Mouse (Mus musculus): ENCODE measurements around the gene Sfpq. TPM values are rescaled to one million over a fixed set of nuclear protein-coding genes. Genes with fewer than 3 reads are reported as not detected.

Gene Sfpq
- total RNA-seq, 2 experiments from 2014 or later = 116 to 127 TPM

DNA sequence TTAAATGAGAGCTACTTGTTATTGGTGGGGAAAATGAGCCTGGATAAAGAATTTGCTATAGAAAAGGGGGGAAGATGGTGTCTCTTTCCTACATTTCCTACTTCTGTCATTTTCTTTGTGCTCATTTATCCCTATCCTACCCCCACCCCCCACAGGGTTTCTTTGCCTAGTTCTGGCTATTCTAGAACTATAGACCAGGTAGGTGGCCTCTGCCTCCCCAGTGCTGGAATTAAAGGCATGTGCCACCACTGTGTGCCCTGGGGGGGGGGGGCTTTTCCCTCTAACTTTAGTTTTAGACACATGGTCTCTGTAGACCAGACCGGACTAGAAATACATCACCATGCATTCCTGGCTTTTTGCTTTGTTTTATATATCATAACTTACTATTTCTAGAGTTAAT is 3.1 kb downstream of the Sfpq start:
- intact Hi-C loops (cut with DNase I) = loop anchor here (10.0 kb wide), 1 partner anchor 221 kb away; the partner anchor contains the start of gene Smim12
- DNase-seq = no peak

DNA sequence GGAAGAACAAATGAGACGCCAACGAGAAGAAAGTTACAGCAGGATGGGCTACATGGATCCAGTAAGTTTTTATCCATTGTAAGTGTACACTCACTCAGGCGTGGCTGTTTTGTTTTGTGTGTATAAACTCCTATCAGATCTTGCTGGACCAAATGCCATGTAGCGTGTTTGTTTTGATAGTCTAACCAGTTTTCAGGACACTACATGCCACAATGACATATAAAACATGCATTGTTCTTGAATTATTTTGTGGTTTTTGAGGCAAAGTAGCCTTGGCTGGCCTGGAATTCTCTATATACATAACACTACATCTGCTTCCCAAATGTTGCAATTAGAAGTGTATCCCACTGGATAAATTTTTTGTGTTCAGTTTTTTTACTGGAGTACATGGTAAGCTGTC is 5.7 kb downstream of the Sfpq start:
- intact Hi-C loops (cut with DNase I) = loop anchor here (10.0 kb wide), 1 partner anchor 218 kb away; the partner anchor contains the start of gene Smim12
- DNase-seq = no peak

DNA sequence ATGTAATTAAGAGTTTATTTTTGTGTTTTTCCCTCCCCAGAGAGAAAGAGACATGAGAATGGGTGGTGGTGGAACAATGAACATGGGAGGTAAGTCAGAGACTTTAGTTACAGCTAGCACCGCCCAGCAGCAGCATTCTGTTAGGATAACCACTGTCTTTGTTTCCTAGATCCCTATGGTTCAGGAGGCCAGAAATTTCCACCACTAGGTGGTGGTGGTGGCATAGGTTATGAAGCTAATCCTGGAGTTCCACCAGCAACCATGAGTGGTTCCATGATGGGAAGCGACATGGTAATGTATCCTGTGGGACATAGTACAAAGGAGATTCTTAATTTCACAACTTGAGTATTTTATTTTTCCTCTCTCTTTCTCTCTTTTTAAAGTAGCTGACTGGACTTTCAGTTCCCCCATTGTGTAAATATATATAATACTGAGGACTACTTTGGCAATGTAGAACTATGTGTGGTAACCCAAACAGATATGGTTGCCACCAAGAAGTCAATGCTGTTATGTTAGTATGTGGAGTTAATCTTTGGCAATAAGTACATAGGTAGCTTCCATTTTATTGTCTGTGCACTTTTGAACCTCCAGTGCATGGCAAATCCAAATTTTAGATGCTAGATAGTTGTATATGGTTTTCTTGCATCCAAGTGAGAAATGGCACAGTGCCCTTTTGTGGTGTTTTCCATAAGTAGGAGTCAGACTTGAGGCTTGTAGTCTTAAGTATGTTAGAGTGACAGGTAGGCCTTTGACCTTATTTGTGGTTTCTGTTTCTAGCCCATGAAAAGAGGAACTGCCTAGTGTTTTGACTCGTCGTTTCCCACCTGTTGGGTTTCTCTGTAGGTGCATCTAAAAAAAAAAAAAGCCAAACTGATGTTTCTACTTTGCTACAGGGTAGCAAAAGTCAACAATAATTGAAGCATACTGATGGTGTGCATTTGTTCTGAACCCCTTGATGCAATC is 6.4 kb downstream of the Sfpq start:
- intact Hi-C loops (cut with DNase I) = loop anchor here (10.0 kb wide), 1 partner anchor 217 kb away; the partner anchor contains the start of gene Smim12
- DNase-seq = peak in 1 of 2 experiments; percentile 50

DNA sequence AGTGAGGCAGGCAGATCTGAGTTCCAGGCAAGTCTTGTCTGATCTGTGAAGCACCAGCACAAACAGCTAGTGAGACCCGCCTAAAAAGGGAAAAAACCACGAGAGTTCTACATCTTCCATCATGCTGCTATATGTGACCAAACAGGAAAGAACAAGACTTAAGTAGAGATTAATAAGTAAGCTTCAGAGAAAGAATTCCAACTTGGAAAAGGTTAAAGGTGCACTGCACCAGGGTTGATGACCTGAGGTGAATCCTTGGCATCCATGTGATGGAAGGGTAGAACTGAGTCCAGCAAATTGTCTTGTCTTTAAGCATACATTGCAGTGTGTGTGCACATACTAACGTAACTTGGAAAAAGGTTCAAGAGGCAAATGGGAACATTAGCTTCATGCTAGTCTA is 16.0 kb downstream of the Sfpq start:
- no peak for DNase-seq
- intact Hi-C loops (cut with DNase I) = no loop called here

DNA sequence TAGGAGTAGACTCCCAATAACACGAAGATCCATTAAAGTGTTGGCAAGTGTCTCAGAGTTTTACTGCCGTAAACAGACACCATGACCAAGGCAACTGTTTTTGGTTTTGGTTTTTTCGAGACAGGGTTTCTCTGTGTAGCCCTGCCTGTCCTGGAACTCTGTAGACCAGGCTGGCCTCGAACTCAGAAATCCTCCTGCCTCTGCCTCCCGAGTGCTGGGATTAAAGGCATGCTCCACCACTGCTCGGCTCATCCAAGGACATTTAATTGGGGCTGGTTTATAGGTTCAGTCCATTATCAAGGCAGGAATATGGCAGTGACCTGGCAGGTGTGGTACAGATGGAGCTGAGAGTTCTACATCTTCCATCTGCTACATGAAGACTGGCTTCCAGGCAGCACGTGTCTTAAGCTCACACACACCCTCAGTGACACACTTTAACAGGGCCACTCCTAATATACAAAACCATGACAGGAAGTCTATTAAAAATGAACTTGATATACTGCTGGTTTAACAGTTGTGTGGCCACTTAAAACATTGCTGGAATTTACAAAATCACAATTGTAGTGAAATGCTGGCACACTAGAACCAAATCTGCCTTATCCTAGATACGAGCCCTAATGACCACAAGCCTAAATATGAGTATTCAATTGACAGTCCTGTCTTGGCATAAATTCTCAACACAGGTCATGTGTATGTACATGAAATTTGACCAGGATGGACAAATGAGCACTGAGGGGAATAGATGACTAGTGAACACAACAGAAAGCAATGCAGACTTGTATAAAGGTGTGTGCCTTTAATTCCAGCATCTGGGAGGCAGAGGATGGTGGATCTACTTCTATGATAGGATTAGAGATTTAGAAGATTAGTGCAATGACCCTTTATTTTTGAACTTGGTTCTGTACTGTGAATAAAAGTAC is 17.0 kb downstream of the Sfpq start:
- no peak for DNase-seq
- intact Hi-C loops (cut with DNase I) = no loop called here

DNA sequence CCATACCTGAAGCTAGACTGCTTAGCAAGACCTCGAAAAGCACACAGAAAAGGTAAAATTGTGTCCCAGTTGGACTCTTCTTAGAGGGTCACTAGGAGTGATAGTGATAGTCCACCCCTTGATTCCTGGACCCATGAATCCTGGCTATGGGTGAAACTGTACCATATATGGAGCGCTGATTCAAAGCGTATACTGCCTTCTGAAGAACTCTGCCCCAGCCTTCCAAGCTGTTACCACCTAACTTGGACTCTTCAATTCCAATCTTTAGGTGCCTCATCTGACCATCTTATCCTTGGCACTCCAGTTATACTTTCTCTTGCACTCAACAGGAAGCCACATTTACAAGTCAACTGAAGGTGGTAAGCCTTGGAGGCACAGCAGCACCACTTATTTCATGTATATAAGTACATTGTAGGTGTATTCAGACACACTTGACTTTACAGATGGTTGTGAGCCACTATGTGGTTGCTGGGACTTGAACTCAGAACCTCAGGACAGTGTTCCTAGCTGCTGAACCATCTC is 17.8 kb downstream of the Sfpq start:
- intact Hi-C loops (cut with DNase I) = no loop called here
- DNase-seq = no peak

DNA sequence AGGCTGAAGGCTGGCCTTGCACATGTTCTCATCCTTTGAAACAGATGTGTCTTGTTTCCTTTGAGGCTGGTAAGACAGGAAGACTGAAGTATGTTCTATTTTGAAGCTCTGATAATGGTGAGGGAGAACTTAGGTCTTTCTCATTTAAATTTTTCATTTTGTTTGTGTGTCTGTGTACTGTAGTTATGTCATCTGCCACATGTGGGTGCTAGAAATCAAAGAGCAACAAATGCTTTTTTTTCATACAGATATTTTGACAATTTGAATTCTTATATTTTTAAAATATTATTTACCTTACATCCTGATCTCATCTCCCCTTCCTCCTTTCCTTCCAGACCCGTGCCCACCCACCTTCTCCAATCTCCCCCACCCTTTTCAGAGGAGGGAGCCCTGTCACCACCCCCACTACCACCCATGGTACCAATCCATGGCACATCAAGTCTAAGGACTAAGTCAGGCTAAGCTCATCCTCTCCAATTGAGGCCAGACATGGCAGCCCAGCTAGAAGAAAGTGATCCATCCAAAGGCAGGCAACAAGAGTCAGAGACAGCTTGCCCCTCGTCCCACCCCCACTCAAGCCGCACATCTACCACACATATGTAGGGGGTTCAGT is 18.9 kb downstream of the Sfpq start:
- intact Hi-C loops (cut with DNase I) = no loop called here
- DNase-seq = no peak

DNA sequence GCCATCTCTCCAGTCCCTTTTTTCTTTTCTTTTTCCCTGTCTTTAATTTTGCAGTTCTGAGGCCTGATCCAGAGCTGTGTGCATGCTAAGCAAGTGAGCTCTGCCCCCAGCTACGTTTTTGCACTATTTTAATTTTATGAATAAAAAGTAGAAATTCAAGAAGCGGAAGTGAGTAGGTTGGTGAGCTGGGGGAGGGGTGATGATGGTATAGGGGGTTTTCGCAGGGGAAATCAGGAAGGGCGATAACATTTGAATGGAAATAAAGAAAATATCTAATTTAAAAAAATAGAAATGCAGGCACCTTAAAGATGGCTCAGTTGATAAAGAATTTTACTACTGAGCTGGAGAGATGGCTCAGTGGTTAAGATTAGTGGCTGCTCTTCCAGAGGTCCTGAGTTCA is 22.4 kb downstream of the Sfpq start:
- intact Hi-C loops (cut with DNase I) = no loop called here
- no peak for DNase-seq

DNA sequence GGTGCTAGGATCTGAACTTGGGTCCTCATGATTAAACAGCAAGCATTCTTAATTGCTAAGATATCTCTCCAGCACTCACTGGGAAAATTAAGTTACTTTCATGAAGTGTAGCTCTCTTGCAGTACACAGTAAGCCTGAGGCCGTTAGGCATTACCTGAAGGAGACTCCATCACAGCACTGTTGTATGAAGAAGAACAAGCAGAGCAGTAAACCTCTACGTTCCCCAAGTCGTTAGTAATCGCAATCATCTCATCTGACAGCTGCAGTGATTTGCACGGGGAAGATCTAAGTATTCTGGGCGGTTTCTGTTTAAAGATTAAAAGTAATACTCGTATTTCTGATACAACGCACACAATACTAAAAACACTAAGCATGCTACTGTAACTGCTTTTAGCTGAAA is 30.0 kb downstream of the Sfpq start:
- DNase-seq = no peak
- intact Hi-C loops (cut with DNase I) = loop anchor here (10.0 kb wide), 1 partner anchor 274 kb away; no protein-coding TSS in a partner anchor

DNA sequence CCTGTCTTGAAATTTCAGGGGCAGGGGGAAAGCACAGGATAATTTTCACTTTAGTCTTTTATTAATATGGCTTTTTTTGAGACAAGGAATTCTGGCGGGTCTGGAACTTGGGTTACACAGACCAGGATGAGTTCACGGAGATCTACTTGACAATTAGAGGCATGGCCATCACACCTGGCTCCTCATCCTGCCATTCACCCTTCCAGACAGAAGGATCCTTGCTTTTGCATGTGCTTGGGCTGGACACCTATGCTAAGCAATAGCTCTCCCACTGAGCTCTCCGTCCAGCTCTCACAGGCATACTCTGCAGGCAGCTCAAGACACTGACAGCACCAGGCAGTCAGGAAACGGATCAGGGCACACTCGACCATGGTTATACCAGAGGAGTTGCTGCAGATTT is 31.9 kb downstream of the Sfpq start:
- no peak for DNase-seq
- intact Hi-C loops (cut with DNase I) = loop anchor here (10.0 kb wide), 1 partner anchor 272 kb away; no protein-coding TSS in a partner anchor

DNA sequence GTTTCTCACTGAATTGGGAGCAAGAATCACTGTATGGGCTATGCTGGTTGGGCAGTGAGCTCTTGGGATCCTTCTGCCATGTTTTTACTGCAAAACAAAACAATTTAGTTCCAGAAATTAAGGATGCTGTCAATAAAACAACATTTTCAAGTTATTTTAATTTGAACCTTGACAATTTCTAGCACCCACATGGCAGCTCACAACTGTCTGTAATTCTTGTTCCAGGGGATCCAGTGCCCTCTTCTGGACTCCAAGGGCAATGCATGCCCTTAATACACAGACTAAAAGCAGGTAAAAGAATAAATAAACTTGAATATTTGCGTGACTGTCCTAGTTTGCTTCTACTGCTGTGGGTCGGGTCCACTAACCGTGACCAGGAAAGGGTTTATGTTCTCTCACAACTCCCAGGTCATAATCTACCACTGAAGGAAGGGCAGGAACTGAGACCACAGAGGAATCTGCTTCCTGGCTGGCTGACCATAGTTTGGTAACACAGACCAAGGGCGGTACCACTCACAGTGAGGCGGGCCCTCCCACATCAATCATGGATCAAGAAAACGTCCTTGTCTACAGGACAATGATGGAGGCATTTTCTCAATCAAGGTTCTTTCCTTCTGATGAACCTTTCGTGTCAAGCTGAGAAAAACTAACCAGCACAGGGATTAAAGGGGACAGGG is 33.5 kb downstream of the Sfpq start:
- intact Hi-C loops (cut with DNase I) = loop anchor here (10.0 kb wide), 1 partner anchor 270 kb away; no protein-coding TSS in a partner anchor
- no peak for DNase-seq

DNA sequence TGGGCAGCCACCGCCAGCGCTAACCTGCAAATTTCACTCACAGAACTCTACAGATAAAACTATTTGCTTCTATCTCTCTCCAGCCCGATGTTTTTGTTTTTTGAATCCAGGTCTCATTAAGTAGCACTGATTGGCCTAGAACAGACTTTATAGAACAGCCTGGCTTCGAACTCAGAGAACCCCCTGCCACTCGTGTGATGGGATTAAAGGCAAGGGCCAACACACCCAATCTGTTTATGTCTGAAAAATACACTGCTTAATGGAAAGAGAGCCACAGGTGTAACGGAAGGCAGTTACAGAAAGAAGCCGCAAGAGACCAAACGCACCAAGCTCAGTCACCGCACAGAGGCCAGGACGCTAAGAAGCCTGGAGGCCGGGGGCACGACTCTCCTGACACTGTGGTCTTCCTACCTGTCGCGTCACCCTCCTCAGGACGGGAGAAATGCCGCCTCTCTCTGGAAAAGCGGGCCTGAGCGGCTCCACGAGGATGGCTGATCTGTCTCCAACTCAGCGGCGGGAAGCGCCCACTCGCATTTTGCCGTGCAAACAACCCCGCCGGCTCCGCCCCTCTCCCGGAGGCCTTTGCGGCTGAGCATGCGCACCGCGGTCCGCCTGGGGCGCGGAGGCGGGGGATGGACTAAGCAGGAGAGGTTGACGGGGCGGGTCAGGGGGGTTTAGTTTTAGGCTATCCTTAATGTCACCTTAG is 39.6 kb downstream of the Sfpq start, which contains the start of gene Zmym1:
TSS of gene Zmym1 (minus strand) at position 568 of the 706 bp plus-strand sequence.
- intact Hi-C loops (cut with DNase I) = no loop called here
- peak; percentile 91 to 94 for DNase-seq

DNA sequence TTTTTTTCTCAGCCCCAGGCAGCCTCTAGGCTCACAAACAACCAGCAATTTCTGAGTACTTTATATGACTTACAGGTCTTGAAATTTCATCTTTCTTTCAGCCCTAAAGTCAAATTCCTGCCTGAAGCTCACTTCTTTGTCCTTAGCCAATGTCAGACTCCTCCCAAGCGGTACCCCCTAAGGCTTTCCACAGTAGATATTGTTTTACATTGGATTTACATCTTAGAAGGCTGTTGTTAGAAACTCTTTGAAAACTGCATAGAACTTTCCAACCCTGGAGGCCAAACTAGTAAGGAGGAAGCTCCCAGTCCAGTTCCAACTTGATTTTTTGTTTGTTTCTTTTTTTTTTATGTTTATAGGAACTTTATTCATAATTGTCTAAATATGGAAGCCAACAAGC is 42.9 kb downstream of the Sfpq start:
- DNase-seq = no peak
- intact Hi-C loops (cut with DNase I) = no loop called here

DNA sequence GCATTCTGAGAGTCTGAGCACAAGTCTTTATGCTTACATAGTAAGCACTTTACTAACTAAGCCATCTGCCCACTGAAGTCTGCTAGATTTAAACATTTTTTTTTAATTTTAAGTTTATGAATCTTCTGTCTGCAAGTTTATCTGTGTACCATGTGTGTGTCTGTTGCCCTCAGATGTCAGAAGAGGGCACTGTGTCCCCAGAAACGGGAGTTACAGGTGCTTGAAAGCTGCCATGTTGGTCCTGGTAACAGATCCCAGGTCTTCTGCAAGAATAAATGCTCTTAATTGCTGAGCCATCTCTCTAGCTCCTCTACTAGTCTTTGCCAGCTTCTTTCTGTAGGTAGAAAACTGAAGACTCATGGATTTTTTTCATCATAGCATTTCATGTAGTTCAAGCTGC is 53.8 kb downstream of the Sfpq start:
- intact Hi-C loops (cut with DNase I) = loop anchor here (5.0 to 10.0 kb wide), 2 partner anchors 47 to 170 kb away; partner anchors contain the start of genes Smim12 and Tmem35b
- no peak for DNase-seq

DNA sequence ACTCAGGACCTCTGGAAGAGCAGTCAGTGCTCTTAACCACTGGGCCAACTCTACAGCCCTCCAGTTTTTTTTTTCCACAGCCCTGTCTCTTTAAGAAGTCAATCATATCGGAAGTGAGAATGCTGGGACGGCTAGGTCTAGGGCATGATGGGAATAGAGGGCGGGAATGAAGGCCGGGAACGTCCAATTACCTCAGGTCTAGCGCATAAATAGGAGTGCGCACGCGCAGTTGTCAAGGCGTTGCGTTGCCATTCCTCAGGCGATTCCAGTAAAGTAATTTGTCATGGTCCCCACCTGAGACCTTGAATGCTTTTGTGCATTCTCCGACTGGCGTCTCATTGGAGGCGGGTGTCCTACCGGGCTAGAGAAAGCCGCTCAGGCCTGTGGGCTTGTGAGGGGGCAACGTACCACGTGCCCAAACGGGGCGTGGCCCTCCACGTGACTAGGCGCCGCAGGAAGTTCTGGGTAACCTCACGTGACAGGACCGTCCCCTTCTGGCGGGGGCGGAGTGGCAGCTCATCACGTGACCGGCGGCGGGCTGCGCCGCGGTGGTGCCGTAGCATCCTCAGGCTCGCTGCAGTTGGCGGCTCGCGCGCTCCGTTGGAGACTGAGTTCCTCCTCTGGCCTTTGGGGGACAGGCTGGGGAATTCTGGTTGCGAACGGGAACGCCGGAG is 55.9 kb downstream of the Sfpq start, which contains the start of gene Zmym6:
TSS of gene Zmym6 (plus strand) at position 509 of the 674 bp plus-strand sequence.
- DNase-seq = peak; percentile 93 to 95
- intact Hi-C loops (cut with DNase I) = loop anchor here (5.0 to 10.0 kb wide), 2 partner anchors 45 to 168 kb away; partner anchors contain the start of genes Smim12 and Tmem35b

DNA sequence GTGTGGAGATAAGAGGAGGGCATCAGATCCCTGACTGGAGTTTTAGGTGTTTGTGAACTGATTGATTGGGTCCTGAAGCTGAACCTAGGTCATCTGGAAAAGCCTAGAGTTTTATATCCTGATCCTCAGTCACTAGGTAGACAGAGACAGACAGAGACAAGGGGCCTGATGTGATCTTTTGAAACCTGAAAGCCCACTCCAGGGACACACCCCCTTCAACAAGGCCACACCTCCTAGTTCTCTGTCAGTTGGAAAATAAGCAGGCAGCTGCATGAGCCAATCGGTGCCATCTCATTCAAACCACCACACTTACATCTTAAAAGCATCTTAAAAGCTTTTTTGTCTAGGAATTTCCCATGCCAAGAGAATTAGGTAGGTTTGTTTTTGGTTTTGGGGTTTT is 59.7 kb downstream of the Sfpq start:
- intact Hi-C loops (cut with DNase I) = no loop called here

DNA sequence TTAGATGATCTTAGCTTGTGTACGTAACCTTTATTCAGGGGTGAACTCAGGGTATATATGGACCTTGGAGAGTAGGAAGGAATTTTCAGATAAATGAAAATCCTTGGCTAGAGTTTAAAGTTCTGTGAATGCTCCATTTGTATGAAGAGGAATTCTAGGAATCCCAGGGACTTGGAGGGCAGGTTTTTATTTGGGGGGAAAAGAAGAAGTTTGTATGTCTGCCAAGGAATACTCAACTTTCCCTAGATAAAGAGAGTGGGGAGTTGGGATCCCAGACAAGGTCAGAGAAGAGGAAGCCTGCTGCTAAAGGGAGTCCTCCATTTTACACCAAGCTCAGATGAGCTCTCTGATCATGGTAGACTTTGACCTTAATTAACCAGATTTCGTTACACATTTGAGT is 62.0 kb downstream of the Sfpq start:
- intact Hi-C loops (cut with DNase I) = no loop called here

More for the DNA sequence above, 59.7 kb downstream of the Sfpq start:
- DNase-seq = no peak

DNA sequence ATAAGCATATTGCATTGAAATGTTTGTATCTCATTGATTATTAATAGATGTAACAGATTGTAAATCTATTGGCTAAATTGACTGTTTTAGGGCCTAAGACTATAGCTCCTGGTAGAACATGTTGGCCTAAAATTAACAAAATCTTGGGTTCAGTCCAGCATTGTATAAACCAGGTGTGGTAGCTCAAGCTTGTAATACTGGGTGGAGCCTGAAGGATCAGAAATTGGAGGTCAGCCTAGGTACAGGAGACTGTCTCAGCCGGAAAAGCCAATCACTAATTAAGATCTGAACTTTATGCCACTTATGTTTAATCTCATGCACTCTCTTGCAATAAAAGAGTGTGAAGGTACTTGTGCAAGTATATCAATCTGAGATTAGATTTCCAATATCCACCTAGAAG is 64.6 kb downstream of the Sfpq start:
- intact Hi-C loops (cut with DNase I) = no loop called here
- DNase-seq = no peak

More for the DNA sequence above, 62.0 kb downstream of the Sfpq start:
- no peak for DNase-seq
